Mouse (Mus musculus) cerebellum, adult 11 months (tissue): Measurements from ENCODE around the gene Ildr2.
A peak's percentile ranks its signal among the peaks of the same experiment; 100 is the strongest.

Experiments
- DNase-seq: peaks from one replicate; pipeline ENCODE4 v3.0.0; 2022

The Ildr2 gene

DNA sequence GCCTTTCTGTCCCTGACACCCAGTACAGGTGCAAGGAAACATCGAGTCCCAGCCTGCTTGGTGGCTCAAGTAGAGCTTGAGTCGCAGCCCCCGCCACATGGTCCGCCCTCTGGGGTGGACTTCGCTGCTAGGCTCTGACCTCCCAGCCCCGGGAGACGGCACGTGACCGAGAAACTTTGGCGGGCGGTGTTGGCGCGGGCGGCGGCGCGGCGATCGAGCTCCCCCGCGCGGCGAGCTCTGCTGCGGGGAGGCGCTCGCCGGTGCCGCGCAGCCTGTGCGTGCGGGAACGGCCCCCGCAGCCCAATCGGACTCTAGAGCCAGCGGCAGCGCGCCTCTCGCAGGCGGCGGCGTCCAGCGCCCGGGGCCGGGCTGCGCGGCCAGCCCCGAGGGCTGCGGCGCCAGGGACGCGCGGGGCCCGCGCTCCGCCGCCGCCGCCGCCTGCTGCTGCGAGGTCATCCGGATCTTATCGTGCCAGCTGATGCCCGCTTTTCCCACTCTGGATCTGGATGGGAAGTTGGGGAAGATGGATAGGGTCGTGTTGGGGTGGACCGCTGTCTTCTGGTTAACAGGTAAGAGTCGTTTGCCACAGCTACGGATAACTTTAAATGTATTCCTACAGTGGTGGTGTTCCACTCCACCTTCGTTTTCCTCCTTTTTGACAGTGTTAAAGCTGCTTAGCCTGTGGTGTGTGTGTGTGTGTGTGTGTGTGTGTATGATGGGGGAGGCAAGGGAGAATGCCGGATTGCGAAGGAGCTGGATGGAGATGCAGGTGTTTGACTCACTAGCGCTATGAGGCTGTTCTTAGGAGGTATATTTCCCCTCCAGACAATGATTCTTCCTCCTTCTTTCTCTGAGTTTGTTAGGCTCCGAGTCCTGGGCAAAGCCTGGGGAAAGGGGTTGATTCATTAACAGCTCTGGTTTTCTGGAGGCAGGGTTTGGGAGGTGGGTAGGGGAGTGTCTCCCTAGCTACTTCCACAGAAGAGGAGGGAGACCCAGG is at the start of gene Ildr2:
Ildr2 (plus strand) TSS at position 242 of the 997 bp plus-strand sequence.
- DNase-seq: peak; percentile 25

GRCm38 (mm10) chr1:166204171-166204570 is 49.8 kb upstream of the Ildr2 start:
- no peak for DNase-seq

- no peak for DNase-seq
Observed at GRCm38 (mm10) chr1:166205159-166205558, 48.8 kb upstream of the Ildr2 start.

GRCm38 (mm10) chr1:166209371-166209770 is 44.6 kb upstream of the Ildr2 start:
- no peak for DNase-seq

DNA sequence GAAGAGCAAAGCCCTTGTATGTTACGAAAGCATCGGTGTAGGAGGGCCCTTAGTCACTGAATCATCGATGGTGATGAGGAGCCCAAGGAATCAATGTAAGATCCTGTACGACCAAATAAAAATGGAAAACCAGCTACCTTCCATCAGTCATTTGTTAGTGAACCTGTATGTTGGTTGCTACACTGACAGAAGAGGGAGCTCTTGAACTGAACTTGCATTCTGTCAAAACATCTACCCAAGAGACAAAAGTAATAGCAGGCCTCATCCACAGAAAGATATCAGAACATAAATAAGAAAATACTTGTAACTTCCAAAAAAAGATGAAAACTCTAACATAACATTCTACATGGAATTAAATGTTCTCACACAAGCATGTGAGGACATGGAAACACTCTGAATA is 39.8 kb upstream of the Ildr2 start:
- DNase-seq: no peak

GRCm38 (mm10) chr1:166238315-166238969 is 15.5 kb upstream of the Ildr2 start, which contains the start of gene Mael:
TSS of gene Mael (minus strand) at chr1:166238747.
- DNase-seq: no peak

DNA sequence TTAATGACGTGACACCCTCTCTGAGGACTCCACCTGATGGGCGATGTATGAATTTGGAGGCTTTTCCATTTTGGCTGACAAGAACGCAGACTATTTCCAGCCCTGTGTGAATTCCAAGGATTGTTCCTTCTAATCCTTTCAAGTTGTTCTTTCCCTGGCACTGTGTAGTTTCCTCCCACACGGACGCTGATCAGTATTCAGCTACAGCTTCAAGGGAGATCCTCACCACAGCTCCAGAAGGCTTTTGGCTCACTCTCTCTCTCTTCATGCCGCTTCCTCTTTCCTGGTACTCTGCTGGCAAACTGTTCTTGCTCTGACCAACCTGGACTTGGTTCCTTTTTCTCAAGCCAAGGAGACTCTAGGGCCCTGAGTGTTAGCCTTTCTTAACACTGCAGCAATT is 9.7 kb upstream of the Ildr2 start:
- DNase-seq: no peak

DNA sequence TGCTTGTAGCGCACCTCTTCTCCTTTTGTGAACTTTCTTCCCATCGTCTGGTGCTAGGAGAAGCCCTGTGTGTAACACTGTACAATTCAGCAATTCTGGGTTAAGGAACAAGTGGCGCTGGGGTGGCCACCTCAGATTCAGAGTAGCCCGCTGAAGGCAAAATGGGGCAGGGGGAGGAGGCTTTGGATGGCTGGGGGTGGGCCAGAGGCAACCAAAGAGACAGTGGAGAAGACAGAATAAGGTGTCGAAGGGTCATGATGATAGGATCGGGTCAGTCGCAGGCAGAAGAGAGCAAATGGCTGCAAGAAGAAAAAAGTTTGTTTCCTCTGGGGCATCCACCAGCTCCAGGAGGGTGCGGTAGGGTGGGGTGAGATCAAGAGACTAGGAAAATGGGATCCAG is 1.2 kb downstream of the Ildr2 start:
- DNase-seq: no peak

GRCm38 (mm10) chr1:166255651-166256050 is 1.7 kb downstream of the Ildr2 start:
- no peak for DNase-seq

DNA sequence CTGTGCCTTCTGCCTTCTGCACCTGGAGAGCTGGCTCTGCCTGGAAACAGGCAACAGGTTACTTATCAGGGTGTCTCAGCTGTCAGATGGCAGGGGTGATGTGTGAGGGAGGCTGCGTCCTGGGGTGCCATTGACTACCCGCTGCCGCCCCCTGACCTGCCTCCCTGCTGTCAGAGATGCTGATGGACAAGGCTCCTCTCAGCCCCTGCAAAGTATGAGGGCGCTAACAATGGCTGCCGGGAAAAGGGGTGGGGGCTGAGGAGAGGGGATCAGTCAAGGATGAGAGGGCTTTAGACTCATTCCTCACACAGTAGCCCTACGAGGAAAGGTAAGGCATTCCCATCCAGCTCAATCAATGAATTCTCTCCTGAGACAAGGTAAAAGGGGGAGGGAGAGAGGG is 2.4 kb downstream of the Ildr2 start:
- no peak for DNase-seq

DNA sequence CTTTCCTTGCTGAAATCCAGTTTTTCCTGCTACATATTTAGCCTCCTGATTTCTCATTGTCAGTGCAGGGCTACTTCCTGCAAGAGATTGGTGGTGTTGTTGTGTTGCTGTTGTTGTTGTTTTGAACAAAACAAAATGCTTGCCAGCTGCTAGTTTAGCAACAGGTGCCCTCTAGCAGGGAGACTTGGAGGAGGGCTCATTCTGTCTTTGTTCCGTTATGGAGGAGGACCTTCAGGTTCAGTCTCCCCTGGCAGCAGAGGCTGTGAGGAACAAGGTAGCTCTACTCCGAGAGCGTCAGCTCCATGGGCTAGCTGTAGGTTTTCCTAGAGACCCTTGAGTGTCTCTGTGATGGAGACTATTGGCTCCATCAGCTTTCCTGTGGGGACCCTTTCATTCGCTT is 3.0 kb downstream of the Ildr2 start:
- no peak for DNase-seq

GRCm38 (mm10) chr1:166259526-166259925 is 5.6 kb downstream of the Ildr2 start:
- DNase-seq: no peak

DNA sequence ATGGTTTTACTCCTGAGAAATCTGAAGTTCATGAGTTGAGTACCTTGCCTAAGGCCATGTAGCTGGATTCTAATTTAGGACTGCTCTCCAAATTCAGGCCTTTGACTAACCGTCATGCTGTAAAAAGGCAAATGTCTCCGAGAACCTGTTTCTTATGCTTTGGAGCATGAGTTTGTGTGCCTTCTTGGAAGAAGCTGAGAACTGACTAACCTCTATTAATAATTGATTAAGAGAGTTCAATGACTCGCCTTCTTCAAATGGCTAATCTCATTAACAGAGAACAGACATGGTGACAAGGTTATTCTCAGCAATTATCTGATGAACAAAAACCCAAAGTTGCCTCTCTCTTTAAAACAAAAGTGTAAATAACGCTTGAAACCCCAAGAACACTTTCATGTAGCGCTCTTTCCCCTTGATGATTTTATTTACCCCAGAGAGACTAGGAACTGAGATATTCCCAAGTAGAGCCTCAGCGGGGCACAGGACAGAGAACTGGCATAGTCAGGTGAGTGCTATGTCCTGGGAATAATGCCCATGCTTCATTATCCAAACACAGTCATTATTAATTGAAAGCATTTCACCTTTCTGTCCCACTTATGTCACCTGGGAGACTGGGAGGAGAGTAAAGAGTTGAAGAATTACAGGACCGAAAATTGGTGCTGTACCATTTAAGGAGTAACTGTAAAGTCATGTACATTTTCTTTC is 12.2 kb downstream of the Ildr2 start:
- no peak for DNase-seq

DNA sequence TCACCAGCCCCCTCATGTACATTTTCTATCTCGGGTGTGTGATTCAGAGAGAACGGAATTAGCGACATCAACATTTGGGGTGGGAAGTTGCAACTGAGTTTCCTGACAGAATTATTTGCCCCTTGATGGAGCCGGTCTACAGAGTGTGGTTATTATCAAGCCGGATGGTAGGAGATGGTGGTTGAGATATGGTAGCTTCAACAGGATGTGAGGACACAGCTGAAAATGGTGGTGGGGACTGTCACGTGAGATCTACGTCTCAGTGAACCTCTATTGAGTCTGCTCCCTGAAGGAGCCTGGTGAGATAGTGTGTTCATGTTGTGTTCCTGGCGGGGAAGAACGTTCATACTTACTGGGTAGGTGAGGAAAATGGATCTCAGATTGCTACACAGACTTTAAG is 13.0 kb downstream of the Ildr2 start:
- no peak for DNase-seq

DNA sequence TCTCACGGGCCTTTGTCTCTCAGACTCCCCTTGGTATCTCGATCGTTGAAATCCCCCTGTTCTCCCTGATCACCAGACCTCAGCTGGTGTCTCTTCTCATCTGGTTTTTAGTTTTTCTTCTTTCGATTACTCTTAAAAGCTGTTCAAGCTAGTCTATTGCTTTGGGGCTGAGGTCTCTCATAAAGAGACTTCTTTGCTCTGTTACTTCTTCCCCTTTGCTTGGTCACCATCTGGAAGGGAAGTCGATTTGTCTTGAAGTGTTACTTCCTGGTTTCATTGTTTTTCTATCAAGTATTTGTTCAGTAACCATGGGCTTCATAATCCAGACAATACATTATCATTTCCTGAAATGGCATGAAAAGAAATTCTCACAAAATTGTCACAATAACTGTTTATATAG is 14.3 kb downstream of the Ildr2 start:
- no peak for DNase-seq

GRCm38 (mm10) chr1:166278786-166279185 is 24.8 kb downstream of the Ildr2 start:
- DNase-seq: no peak

- DNase-seq: no peak
Observed at GRCm38 (mm10) chr1:166279580-166280206, 25.8 kb downstream of the Ildr2 start.

GRCm38 (mm10) chr1:166280566-166280965 is 26.6 kb downstream of the Ildr2 start:
- peak; percentile 14 for DNase-seq

DNA sequence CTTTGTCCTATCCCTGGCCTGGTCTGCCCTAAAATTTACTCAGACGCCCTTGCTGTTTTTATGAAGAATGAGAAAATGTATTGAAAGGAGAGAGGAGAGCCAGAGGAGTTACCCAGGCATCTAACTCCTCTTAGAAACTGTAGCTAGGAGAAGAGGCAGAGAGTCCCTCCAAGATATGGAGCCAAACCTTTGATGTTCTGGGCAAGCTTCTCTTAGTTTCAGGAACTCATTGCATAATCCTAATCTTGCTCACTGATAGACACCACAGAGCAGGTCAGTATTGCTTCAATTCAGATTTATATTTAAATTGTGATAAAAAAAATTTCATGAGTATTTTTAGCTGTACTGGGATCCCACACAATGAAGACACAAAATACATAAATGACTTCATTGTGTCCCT is 27.3 kb downstream of the Ildr2 start:
- no peak for DNase-seq

DNA sequence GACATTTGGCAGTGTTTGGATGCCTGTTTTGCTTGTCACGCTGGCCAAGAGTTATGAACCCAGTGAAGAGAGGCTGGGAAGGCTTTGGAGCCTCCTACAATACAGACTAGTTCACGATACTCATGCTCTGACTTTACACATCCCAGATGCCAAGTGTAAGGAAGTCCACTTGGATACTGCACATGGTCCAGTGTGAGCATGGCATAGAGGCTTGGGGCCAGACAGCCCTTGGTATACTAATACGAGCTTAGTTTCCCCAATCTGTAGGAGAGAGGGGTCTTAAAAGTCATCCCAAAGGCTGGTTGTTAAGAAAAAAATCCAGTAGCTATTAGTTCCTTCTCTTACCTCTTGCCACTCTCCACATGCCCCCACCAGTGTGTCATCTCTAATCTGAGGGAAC is 27.9 kb downstream of the Ildr2 start:
- no peak for DNase-seq

GRCm38 (mm10) chr1:166282597-166283210 is 28.8 kb downstream of the Ildr2 start:
- DNase-seq: no peak

DNA sequence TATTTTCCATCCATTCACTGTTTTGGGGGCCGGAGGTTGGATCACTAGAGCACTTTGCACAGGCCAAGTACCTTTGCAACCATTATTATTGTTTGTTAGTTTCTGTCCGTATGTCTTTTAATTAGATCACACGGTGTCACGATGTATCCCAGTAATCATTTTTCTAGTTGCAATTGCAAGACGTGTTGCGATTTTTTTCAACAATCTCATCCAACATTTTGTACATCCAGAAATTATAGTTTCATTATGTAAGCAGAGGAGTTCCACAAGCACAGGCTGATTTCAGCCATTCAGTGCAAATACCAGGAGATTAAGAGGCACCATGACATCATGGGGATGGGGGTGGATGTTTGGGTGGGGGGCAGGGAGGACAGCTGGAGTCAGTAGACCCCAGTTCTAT is 29.5 kb downstream of the Ildr2 start:
- DNase-seq: no peak

DNA sequence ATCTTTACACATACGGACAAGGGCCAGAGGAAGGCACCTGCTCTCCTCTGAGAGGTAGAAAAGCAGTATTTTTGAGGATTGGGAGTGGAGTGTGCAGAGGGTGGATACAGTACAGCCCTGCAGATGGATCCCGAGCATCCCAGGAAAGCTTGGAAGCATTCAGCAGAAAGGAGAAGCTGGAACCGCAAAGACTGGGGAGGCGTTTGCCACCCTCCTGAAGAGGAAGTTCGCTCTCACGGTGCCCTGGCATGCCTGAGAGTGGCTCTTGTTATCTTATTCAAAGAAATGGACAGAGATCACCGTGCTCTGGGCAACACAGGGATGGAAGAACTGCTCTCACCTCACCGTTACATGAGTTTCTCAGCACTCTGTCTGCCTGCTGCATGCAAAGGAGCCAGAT is 30.5 kb downstream of the Ildr2 start:
- DNase-seq: no peak
